Mouse (Mus musculus): ENCODE measurements around the gene Rogdi.
A peak's percentile ranks its signal among the peaks of the same experiment; 100 is the strongest.

The Rogdi gene

GRCm38 (mm10) chr16:5013054-5013838 lies at the start of gene Rogdi:
Gene Rogdi, minus strand, starts transcription at chr16:5013553.
- peak; percentile 93 to 98 for DNase-seq (ENCODE audit: low spot score in 2 of 2)

DNA sequence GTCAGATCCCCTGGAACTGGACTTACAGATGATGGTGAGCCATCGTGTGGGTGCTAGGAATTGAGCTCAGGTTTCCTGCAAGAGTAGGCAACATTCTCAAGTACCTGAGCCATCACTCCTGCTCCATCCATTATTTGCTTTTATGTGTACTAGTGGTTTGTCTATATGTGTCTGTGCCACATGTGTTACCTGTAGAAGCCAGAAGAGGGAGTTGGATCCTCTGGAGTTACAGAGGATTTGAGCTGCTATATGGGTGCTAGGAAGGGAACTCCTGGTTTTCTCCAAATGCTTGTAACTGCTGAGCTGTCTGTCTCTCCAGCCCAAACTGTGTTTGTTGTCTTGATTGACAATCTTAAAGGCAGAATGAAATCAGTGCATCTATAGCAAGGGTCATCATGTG lies 44.8 kb upstream of the Rogdi start:
- DNase-seq (ENCODE audit: low spot score in 2 of 2), result no peak

DNA sequence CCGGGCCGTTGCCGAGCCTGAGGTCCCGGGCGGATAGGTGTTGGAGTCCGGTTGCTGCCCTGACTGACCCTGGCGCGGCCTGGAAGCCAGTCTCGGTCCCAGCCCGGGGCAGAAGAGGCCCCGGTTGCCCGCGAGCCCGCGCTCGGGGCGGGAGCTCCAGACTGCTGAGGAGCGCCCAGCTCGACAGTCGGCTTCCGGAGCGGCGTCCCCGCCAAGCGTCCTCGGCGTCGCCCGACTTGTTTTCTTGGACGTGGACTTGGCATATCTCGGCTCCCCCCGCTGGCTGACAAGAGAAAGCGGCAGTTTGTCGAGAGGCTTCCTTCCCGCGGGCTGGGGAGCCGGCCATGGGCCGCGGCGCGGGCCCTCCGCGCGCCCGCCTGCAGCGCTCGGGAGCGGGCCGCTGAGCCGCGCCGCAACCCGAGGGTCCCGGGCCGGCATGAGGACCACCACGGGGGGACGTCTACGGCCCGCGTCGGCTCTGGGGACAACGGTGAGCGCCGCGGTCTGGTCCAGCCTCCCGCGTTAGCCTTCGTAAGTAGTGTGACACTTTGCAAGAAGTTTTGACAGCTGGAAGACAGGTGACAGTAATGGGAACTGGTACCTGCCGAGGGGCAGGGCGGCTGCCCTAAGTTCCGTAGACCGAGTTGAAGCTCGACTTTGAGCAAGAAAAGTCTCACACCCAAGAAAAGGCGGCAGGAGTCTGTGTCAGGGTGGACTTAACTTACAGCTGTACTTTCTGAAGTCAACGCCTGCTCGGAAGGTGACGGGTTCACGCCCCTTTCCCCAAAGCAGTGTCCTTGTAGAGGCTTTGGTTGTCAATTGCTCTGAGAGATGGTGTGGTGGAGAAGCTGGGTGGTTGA lies 37.1 kb upstream of the Rogdi start:
- DNase-seq (ENCODE audit: low spot score in 2 of 2), result peak; percentile 69 to 79

DNA sequence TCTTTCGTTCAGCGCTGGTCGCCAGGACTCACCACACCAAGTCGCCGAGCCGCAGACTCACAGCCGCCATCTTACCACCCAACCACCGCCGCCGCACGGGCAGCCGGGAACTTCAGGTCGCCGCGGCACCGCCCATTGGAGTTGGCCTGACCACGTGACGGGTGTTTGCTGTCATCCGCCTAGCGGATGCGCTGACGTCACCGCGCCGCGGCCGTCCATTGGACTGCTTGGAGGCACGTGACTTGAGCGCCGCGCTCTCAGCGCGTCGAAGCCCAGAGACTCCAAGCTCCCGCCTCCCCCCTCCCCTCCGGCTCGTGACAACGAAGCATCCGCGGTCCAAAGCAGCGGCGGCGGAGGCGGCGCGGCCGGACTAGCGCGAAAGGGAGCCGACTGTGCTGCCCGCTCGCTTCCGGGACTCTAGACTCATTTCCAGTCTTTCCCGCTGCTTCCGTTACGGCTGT lies 36.5 kb upstream of the Rogdi start, which contains the start of the genes Glyr1 and Ubn1:
Gene Glyr1, minus strand, starts transcription at position 90 of the 461 bp plus-strand sequence.
Gene Ubn1, plus strand, starts transcription at position 284 of the 461 bp plus-strand sequence.
- DNase-seq (ENCODE audit: low spot score in 2 of 2), result peak; percentile 95 to 99

DNA sequence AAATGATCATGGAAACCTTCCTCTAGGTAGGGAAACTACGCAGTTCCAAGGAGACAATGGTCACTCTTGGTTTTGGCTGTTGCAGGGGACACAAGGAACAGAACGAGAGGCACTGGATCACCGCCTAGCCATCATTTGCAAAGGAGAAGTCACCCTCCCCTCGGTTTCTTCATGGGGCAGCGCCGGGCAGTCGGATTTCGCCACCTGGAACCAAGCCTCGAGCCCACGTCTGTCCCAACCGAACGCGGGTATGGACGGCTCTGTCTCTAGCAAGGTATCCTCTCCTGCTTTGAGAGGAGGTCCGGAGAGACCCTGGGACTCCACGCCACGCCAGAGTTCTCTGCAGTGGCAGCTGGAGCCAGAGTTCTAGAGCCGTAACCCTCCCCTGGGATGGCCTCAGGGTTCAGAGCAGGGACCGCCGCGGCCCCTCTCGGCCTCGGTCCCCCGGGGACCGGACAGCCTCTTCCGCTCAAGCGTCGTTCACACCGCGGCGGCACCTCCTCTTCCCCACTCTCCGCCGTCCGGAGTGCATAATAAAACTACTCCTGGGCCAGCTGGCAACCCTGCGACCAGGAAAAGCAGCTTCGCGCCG lies 35.9 kb upstream of the Rogdi start:
- DNase-seq (ENCODE audit: low spot score in 2 of 2), result no peak

- no peak for DNase-seq (ENCODE audit: low spot score in 2 of 2)
These were observed 32.0 kb upstream of the Rogdi start for GRCm38 (mm10) chr16:5045322-5045721.

- no peak for DNase-seq (ENCODE audit: low spot score in 2 of 2)
These were observed 23.4 kb upstream of the Rogdi start for GRCm38 (mm10) chr16:5036649-5037234.

DNA sequence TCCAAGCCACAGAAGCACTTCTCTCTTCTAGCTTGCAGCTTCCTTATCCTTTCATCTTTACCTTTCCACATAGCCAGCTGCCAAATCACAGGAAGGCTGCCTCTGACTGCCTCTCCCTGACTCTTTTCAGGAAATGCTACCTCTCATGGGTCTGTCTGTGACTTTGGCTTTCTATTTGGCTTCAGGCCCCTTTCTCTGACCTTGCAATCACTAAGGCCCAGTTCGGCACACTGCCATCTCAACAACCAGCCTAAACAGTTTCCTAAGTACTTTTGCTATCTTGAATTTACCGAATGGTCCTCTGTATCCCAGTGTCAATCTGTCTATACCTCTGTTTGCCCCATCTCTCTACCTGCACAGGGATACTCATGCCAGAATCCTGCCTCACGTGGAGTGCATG lies 22.2 kb upstream of the Rogdi start:
- DNase-seq (ENCODE audit: low spot score in 2 of 2), result no peak

- no peak for DNase-seq (ENCODE audit: low spot score in 2 of 2)
These were observed 16.5 kb upstream of the Rogdi start for GRCm38 (mm10) chr16:5029847-5030246.

GRCm38 (mm10) chr16:5024021-5024420 lies 10.7 kb upstream of the Rogdi start:
- no peak for DNase-seq (ENCODE audit: low spot score in 2 of 2)

- no peak for DNase-seq (ENCODE audit: low spot score in 2 of 2)
These were observed 1.2 kb upstream of the Rogdi start for GRCm38 (mm10) chr16:5014578-5014977.

- no peak for DNase-seq (ENCODE audit: low spot score in 2 of 2)
These were observed 1.0 kb downstream of the Rogdi start for GRCm38 (mm10) chr16:5012036-5013005.

DNA sequence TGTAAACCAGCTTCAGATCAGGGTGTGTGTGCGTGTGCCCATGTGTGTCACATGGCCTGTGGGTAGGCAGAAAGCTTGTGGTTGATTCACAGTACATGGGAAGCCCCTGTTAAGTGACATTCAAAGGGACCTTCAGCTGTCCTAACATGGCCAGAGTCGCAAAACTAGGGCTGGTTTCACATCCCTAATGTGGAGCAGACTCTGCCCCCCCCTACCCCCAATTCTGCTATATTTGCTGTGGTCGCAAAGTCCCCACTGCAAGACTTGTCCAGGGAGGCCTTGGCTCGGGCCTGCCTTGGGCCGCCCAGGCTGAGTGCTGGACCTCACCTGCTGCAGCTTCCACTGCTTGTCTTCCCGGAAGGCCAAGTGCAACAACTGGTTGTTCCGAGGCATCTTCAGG lies 2.1 kb downstream of the Rogdi start:
- no peak for DNase-seq (ENCODE audit: low spot score in 2 of 2)

- no peak for DNase-seq (ENCODE audit: low spot score in 2 of 2)
These were observed 2.9 kb downstream of the Rogdi start for GRCm38 (mm10) chr16:5010371-5010935.

GRCm38 (mm10) chr16:5008076-5008475 lies 5.3 kb downstream of the Rogdi start:
- no peak for DNase-seq (ENCODE audit: low spot score in 2 of 2)

GRCm38 (mm10) chr16:5007492-5007891 lies 5.9 kb downstream of the Rogdi start:
- no peak for DNase-seq (ENCODE audit: low spot score in 2 of 2)

DNA sequence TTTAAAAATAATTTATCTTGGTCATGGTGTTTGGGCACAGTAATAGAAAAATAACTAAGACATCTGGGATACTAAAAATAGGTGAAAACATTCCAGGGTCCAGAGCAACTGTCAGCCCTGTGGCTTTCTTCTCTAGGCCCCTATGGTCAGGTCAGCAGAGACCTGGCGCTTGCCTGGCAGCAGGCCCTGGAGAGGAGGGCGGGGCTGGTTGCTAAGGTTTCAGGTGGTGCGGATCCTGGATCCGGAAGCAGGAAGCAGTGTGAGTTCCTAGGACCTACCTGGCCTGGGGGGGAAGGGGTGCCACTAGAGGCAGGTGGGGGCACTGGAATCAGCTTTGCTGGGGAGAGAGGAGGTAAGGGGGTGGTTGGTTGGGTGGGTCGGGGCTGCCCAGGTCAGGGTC lies 6.3 kb downstream of the Rogdi start, which contains the start of gene Smim22:
Gene Smim22, plus strand, starts transcription at position 222 of the 400 bp plus-strand sequence.
- peak; percentile 39 to 65 for DNase-seq (ENCODE audit: low spot score in 2 of 2)

- no peak for DNase-seq (ENCODE audit: low spot score in 2 of 2)
These were observed 12.7 kb downstream of the Rogdi start for GRCm38 (mm10) chr16:5000611-5001010.

GRCm38 (mm10) chr16:4998984-4999383 lies 14.4 kb downstream of the Rogdi start:
- no peak for DNase-seq (ENCODE audit: low spot score in 2 of 2)

GRCm38 (mm10) chr16:4997553-4997952 lies 15.8 kb downstream of the Rogdi start, which contains the start of gene Sept12:
Gene Sept12, minus strand, starts transcription at chr16:4997852.
- peak in 1 of 2 experiments; percentile 21 for DNase-seq (ENCODE audit: low spot score in 2 of 2)
